Mouse (Mus musculus) layer of hippocampus, postnatal 14 days (tissue): ENCODE measurements around the gene Srsf1. TPM values are rescaled to one million over a fixed set of nuclear protein-coding genes. Genes with fewer than 3 reads are reported as not detected.
A peak's percentile ranks its signal among the peaks of the same experiment; 100 is the strongest.
"Not testable (repeated sequence)": the region's sequence is repeated elsewhere in the genome, so short reads cannot be mapped to it uniquely, and the experiment has no call there.

Experiments used
- DNase-seq, 2 experiments: peaks; one replicate each; pipeline ENCODE4 v3.0.0; 2021 to 2022; ENCODE audit warnings: low spot score in 2 of 2, mixed read lengths in 1 of 2
- total RNA-seq, 2 experiments: library from RNA; stranded (reverse); gene quantifications; 2 replicates each; pipeline ENCODE4 v1.2.3; 2021

Gene Srsf1
- total RNA-seq, 2 experiments from 2014 or later: 202 to 214 TPM

GRCm38 (mm10) chr11:88037386-88037785, 9.8 kb upstream of the Srsf1 start:
- DNase-seq: no peak

- no peak for DNase-seq
Measured at GRCm38 (mm10) chr11:88039066-88039465, 8.1 kb upstream of the Srsf1 start.

- no peak for DNase-seq
Measured at GRCm38 (mm10) chr11:88044314-88044713, 2.9 kb upstream of the Srsf1 start.

- DNase-seq: not testable (repeated sequence)
Measured at GRCm38 (mm10) chr11:88045159-88045558, 2.0 kb upstream of the Srsf1 start.

- no peak for DNase-seq
Measured at GRCm38 (mm10) chr11:88045878-88046277, 1.3 kb upstream of the Srsf1 start.

- DNase-seq: peak in 1 of 2 experiments; percentile 14
Measured at GRCm38 (mm10) chr11:88046323-88046937, 743 bp upstream of the Srsf1 start.

GRCm38 (mm10) chr11:88047871-88048531, 828 bp downstream of the Srsf1 start:
- peak; percentile 70 to 78 for DNase-seq

GRCm38 (mm10) chr11:88048961-88049670, 1.9 kb downstream of the Srsf1 start:
- DNase-seq: no peak

GRCm38 (mm10) chr11:88049732-88050131, 2.6 kb downstream of the Srsf1 start:
- no peak for DNase-seq

GRCm38 (mm10) chr11:88052638-88053037, 5.5 kb downstream of the Srsf1 start:
- DNase-seq: no peak

GRCm38 (mm10) chr11:88053821-88054220, 6.6 kb downstream of the Srsf1 start:
- no peak for DNase-seq

- peak; percentile 17 to 47 for DNase-seq
Measured at GRCm38 (mm10) chr11:88054589-88054988, 7.4 kb downstream of the Srsf1 start.

- no peak for DNase-seq
Measured at GRCm38 (mm10) chr11:88055777-88056176, 8.6 kb downstream of the Srsf1 start.

- DNase-seq: no peak
Measured at GRCm38 (mm10) chr11:88057788-88058187, 10.6 kb downstream of the Srsf1 start.

GRCm38 (mm10) chr11:88059141-88059540, 12.0 kb downstream of the Srsf1 start:
- peak in 1 of 2 experiments; percentile 53 for DNase-seq

- no peak for DNase-seq
Measured at GRCm38 (mm10) chr11:88061892-88062625, 14.9 kb downstream of the Srsf1 start.

- DNase-seq: no peak
Measured at GRCm38 (mm10) chr11:88065732-88066131, 18.6 kb downstream of the Srsf1 start.

- no peak for DNase-seq
Measured at GRCm38 (mm10) chr11:88067191-88067585, 20.0 kb downstream of the Srsf1 start.

GRCm38 (mm10) chr11:88067586-88068410, 20.6 kb downstream of the Srsf1 start, which contains the start of gene Vezf1:
TSS of gene Vezf1 (plus strand) at chr11:88068279.
- DNase-seq: peak; percentile 64 to 69

GRCm38 (mm10) chr11:88068411-88069245, 21.5 kb downstream of the Srsf1 start:
- peak; percentile 33 to 38 for DNase-seq
